Mouse (Mus musculus) midbrain, embryonic 16.5 days (tissue): Measurements from ENCODE around the gene Med10. TPM values are rescaled to one million over a fixed set of nuclear protein-coding genes. Genes with fewer than 3 reads are reported as not detected.

ENCODE experiments used
- ATAC-seq: fragments of 200-750 bp; cut with Nextera tagmentation; 2 replicates; pipeline ENCODE4 v1.8.0; 2017; ENCODE audit warnings: moderate TSS enrichment
- H3K27ac ChIP-seq: fragments of 300-500 bp; sonication (generic); 2 replicates; pipeline ENCODE4 v1.5.1; 2014; ENCODE audit warnings: mild to moderate bottlenecking, low read length, mixed read lengths
- H3K27me3 ChIP-seq: fragments of 300-500 bp; sonication (generic); 2 replicates; pipeline ENCODE4 v1.6.1; 2014; ENCODE audit warnings: low read depth, low read length, mixed read lengths; ENCODE audit not compliant: control insufficient read depth, insufficient read depth
- H3K36me3 ChIP-seq: fragments of 300-500 bp; sonication (generic); 2 replicates; pipeline ENCODE4 v1.6.1; 2014; ENCODE audit warnings: mild to moderate bottlenecking, low read length, moderate library complexity, mixed read lengths; ENCODE audit not compliant: control insufficient read depth, insufficient read depth
- H3K4me1 ChIP-seq: fragments of 300-500 bp; sonication (generic); 2 replicates; pipeline ENCODE4 v1.6.1; 2014; ENCODE audit warnings: mild to moderate bottlenecking, low read length, mixed read lengths; ENCODE audit not compliant: control insufficient read depth, insufficient read depth
- H3K4me2 ChIP-seq: fragments of 300-500 bp; sonication (generic); 2 replicates; pipeline ENCODE4 v1.6.1; 2014; ENCODE audit warnings: mild to moderate bottlenecking, low read length, mixed read lengths
- H3K4me3 ChIP-seq: fragments of 300-500 bp; sonication (generic); 2 replicates; pipeline ENCODE4 v1.5.1; 2014; ENCODE audit warnings: low read depth, mild to moderate bottlenecking, low read length, moderate library complexity, mixed read lengths
- H3K9ac ChIP-seq: fragments of 300-500 bp; sonication (generic); 2 replicates; pipeline ENCODE4 v1.6.1; 2014; ENCODE audit warnings: low read depth, low read length, mixed read lengths
- H3K9me3 ChIP-seq: fragments of 300-500 bp; sonication (generic); replicated peaks from 2 replicates; pipeline ENCODE4 v1.6.1; 2014; ENCODE audit warnings: mild to moderate bottlenecking, low read length, mixed read lengths; ENCODE audit not compliant: control insufficient read depth, poor library complexity, severe bottlenecking
- WGBS: fragments of 180-500 bp; shearing (Covaris S2); extraction: QIAGEN DNeasy Blood & Tissue Kit; methylation state at CpG from one replicate; pipeline ENCODE4 v1.1.7; 2014; 5-methylcytosine and 5-hydroxymethylcytosine counted together
- polyA plus RNA-seq: library from polyadenylated mRNA; unstranded; fragments of >200 nt; fragmentation: Nextera tagmentation; extraction: Ambion mirVana; gene quantifications from 2 replicates; pipeline ENCODE4 v1.2.1, GENCODE M21; 2015

Gene Med10
- polyA plus RNA-seq, 1 experiment from 2014 or later = 134 TPM

DNA sequence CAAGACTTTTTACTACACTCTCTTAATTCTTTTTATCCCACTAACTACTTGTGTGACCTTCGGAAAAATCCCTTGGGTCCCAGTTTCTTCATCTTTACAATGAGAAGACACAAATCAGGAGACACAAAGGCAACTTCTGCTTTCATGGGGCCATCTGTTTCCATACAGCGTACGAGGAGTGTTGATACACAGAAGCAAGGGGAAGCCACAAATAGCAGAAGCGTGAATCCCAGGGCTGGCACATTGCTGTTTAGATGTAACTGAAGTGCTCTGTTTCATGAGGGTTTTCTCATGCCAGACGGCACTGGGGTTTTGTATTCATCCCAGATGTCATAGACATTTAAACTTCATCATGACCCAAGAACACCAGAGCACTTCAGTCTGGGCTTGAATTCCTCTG lies 13.5 kb upstream of the Med10 start:
- Histone ChIP-seq H3K27me3 (no peaks in the 10 kb centered on the region), H3K4me3 (no peak overlapping the region), H3K4me2 (no peak overlapping the region), H3K36me3 (no peaks in the 10 kb centered on the region), H3K4me1 (peaks cover 4% of the 10 kb centered on the region; the same call in 1 of the 2 replicates), H3K27ac (no peak overlapping the region), H3K9me3 (no peaks in the 10 kb centered on the region), H3K9ac (no peak overlapping the region)
- 89% methylated on average over 5 of the region's 5 CpGs for WGBS
- no peak for ATAC-seq

DNA sequence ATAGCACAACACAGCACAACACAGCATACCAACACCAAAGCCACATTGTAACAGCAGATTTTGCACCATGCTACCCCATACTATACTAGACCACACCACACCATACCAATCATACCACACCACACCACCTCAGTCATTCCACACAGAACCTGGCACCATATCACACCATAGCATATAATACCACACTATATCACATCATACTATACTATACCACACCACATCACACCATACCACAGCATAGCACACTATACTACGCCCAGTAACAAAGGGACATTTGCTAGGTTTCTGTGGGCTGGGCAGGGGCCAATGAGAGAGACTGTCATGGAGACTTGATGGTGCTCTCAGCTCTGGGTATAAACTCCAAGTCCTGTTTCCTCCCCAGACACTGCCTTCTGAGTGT lies 10.4 kb upstream of the Med10 start:
- ATAC-seq = no peak
- no peak overlapping the region for H3K9ac ChIP-seq
- no peaks in the 10 kb centered on the region for H3K9me3 ChIP-seq
- no peak overlapping the region for H3K4me3 ChIP-seq
- peaks cover 4% of the 10 kb centered on the region; the same call in 1 of the 2 replicates for H3K4me1 ChIP-seq
- H3K27ac ChIP-seq = no peak overlapping the region
- H3K36me3 ChIP-seq = no peaks in the 10 kb centered on the region
- 86% methylated on average over 1 of the region's 1 CpGs for WGBS
- no peak overlapping the region for H3K4me2 ChIP-seq
- H3K27me3 ChIP-seq = no peaks in the 10 kb centered on the region

- H3K4me1 ChIP-seq = peaks cover 4% of the 10 kb centered on the region; the same call in 1 of the 2 replicates
- WGBS = 55% methylated on average over 12 of the region's 12 CpGs
- 0 out of 2 replicates have a peak overlapping the region, but pooled peaks have one; percentile 38 for H3K27ac ChIP-seq
- H3K36me3 ChIP-seq = no peaks in the 10 kb centered on the region
- H3K9ac ChIP-seq = peak overlapping the region; percentile 30; the same call in 1 of the 2 replicates
- H3K4me3 ChIP-seq = no peak overlapping the region
- 0 out of 2 replicates have a peak overlapping the region, but pooled peaks have one; percentile 25 for H3K4me2 ChIP-seq
- ATAC-seq = peak; percentile 76
- no peaks in the 10 kb centered on the region for H3K9me3 ChIP-seq
- no peaks in the 10 kb centered on the region for H3K27me3 ChIP-seq
These were observed 9.6 kb upstream of the Med10 start for GRCm38 (mm10) chr13:69792541-69793009.

DNA sequence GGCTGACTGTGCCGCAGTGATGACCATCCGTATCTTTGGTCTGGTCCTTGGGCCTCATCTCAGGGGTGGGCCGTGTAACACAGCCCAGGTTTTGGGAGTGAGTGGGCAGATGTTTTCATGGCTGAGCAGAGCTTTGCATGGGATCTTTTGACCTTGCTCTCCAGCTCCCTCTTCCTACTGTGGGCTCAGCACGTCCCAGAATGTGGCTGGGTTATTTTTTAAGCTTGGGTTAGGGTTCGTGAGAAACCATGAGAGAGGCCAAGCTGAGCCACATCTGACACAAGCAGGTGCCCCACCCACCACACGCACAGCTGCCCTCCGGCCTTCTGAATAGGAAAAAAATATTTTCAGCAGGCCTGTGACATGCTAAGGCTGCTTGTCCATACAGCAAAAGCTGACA lies 7.4 kb upstream of the Med10 start:
- Histone ChIP-seq H3K36me3 (no peaks in the 10 kb centered on the region), H3K4me2 (no peak overlapping the region), H3K27me3 (no peaks in the 10 kb centered on the region), H3K9me3 (no peaks in the 10 kb centered on the region), H3K9ac (no peak overlapping the region), H3K27ac (no peak overlapping the region), H3K4me1 (peaks cover 4% of the 10 kb centered on the region; the same call in 1 of the 2 replicates), H3K4me3 (no peak overlapping the region)
- WGBS = 70% methylated on average over 7 of the region's 7 CpGs
- ATAC-seq = no peak

- H3K4me2 ChIP-seq = peak overlapping the region; percentile 100
- peaks cover 18% of the 10 kb centered on the region for H3K4me1 ChIP-seq
- WGBS = under 1% methylated on average over 55 of the region's 55 CpGs
- H3K27me3 ChIP-seq = no peaks in the 10 kb centered on the region
- peaks cover 19% of the 10 kb centered on the region for H3K36me3 ChIP-seq
- peak overlapping the region; percentile 88 for H3K9ac ChIP-seq
- ATAC-seq = peak; percentile 96
- H3K4me3 ChIP-seq = peak overlapping the region; percentile 91
- 0 out of 2 replicates have a peak overlapping the region, but pooled peaks have one; percentile 33 for H3K27ac ChIP-seq
- no peaks in the 10 kb centered on the region for H3K9me3 ChIP-seq
These were observed 7.8 kb downstream of the Med10 start for GRCm38 (mm10) chr13:69809681-69810611.

GRCm38 (mm10) chr13:69810936-69811680 lies 8.9 kb downstream of the Med10 start:
- Histone ChIP-seq H3K27me3 (no peaks in the 10 kb centered on the region), H3K36me3 (peaks cover 27% of the 10 kb centered on the region), H3K4me3 (peak overlapping the region; percentile 91), H3K4me1 (peaks cover 18% of the 10 kb centered on the region), H3K9me3 (no peaks in the 10 kb centered on the region), H3K4me2 (peak overlapping the region; percentile 100), H3K9ac (peak overlapping the region; percentile 88), H3K27ac (no peak overlapping the region)
- no peak for ATAC-seq
- WGBS = 86% methylated on average over 14 of the region's 14 CpGs

GRCm38 (mm10) chr13:69813870-69814269 lies 11.7 kb downstream of the Med10 start:
- 90% methylated on average over 5 of the region's 5 CpGs for WGBS
- Histone ChIP-seq H3K27ac (no peak overlapping the region), H3K4me1 (peaks cover 18% of the 10 kb centered on the region), H3K4me2 (no peak overlapping the region), H3K9me3 (no peaks in the 10 kb centered on the region), H3K9ac (no peak overlapping the region), H3K36me3 (peaks cover 30% of the 10 kb centered on the region), H3K27me3 (no peaks in the 10 kb centered on the region), H3K4me3 (no peak overlapping the region)
- no peak for ATAC-seq

DNA sequence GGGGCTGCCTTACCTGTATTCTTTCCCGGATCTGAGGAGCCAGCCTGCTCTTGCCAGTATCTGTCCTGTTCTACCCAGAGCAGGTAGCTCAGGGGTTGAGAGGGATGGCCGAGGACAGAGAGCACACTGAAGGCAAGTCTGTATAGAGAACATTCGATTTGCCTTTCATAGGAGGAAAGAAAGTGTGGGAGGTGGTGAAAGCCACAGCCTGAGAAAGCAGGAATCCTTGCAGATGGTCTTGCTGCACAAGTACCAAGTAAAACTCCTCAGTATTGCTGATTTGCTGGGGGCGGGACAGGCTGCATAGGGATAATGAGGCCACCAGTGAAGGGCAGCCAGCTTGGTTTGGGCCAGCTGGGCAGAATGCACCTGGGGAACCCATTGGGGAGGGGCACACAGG lies 16.1 kb downstream of the Med10 start:
- 89% methylated on average over 4 of the region's 4 CpGs for WGBS
- no peak overlapping the region for H3K4me2 ChIP-seq
- no peaks in the 10 kb centered on the region for H3K27me3 ChIP-seq
- H3K36me3 ChIP-seq = peaks cover 25% of the 10 kb centered on the region
- no peaks in the 10 kb centered on the region for H3K4me1 ChIP-seq
- H3K27ac ChIP-seq = no peak overlapping the region
- no peak overlapping the region for H3K4me3 ChIP-seq
- no peak overlapping the region for H3K9ac ChIP-seq
- no peak for ATAC-seq
- no peaks in the 10 kb centered on the region for H3K9me3 ChIP-seq
